Mouse (Mus musculus) left cerebral cortex, adult 2 months (tissue): ENCODE results near the gene Dazap1. TPM values are rescaled to one million over a fixed set of nuclear protein-coding genes. Genes with fewer than 3 reads are reported as not detected.
"Not testable (repeated sequence)": the region's sequence is repeated elsewhere in the genome, so short reads cannot be mapped to it uniquely, and the experiment has no call there.

Experiments
- DNase-seq, 2 experiments: peaks; one replicate each; pipeline ENCODE4 v3.0.0; 2021 to 2022; ENCODE audit warnings: low spot score in 2 of 2, mixed read lengths in 1 of 2; ENCODE audit errors: extremely low spot score in 1 of 2
- H3K27ac ChIP-seq: fragments of 200-600 bp; 2 replicates; pipeline ENCODE4 v1.8.1; 2022
- H3K4me3 ChIP-seq: fragments of 200-600 bp; 2 replicates; pipeline ENCODE4 v1.8.1; 2022
- CTCF ChIP-seq: fragments of 200-600 bp; IDR thresholded peaks from 2 replicates; pipeline ENCODE4 v1.8.1; 2022; ENCODE audit warnings: antibody characterized with exemption, mild to moderate bottlenecking, moderate library complexity
- intact Hi-C: fragments of 180-260 bp; cut with DNase I; formaldehyde crosslinking; loops from one replicate; pipeline ENCODE4 v1.15.1; 2025
- long read RNA-seq, 2 experiments: library from polyadenylated mRNA; stranded (forward); transcript quantifications; one replicate each; pipeline ENCODE4 v2.0.0; 2021; ENCODE audit warnings: borderline mapping rate in 2 of 2
- total RNA-seq, 2 experiments: library from RNA; stranded (reverse); gene quantifications; 2 replicates each; pipeline ENCODE4 v1.2.3; 2021

Gene Dazap1
- 10 to 100 TPM; 87.4 to 90.3 TPM for total RNA-seq
- long read RNA-seq, experiment 1, transcript Dazap1-203 (12 exons, 2,081 nt): major isoform, 18 of 26 reads
- long read RNA-seq, experiment 1, partial matches to known transcripts: 3 of 26 reads
- long read RNA-seq, experiment 1, other reads (novel, unspliced or antisense): 3 of 26 reads
- long read RNA-seq, experiment 2, transcript Dazap1-203 (12 exons, 2,081 nt): major isoform, 10 of 20 reads
- long read RNA-seq, experiment 2, partial matches to known transcripts: 4 of 20 reads
- long read RNA-seq, experiment 2, other reads (novel, unspliced or antisense): 4 of 20 reads

GRCm38 (mm10) chr10:80260642-80261584 is at the start of gene Dazap1, which contains the start of gene Gamt:
Gene Dazap1, plus strand, starts transcription at chr10:80261486.
Gene Gamt, minus strand, starts transcription at chr10:80261012.
- peak; percentile 86 to 92 for DNase-seq
- Histone ChIP-seq H3K27ac (peak within 1 kb of the TSS; percentile 94), H3K4me3 (peak within 1 kb of the TSS; percentile 52)
- intact Hi-C loops: no loop called here
- no peak for TF ChIP-seq CTCF

GRCm38 (mm10) chr10:80211547-80212103 is 49.7 kb upstream of the Dazap1 start:
- intact Hi-C loops, H3K27ac ChIP-seq, H3K4me3 ChIP-seq, DNase-seq: not testable (repeated sequence)

- no peak overlapping the region for H3K27ac ChIP-seq
These were observed 46.1 kb upstream of the Dazap1 start for GRCm38 (mm10) chr10:80215048-80215772.

GRCm38 (mm10) chr10:80220676-80221075 is 40.6 kb upstream of the Dazap1 start:
- H3K4me3 ChIP-seq: no peak overlapping the region
- no peak overlapping the region for H3K27ac ChIP-seq
- intact Hi-C loops: no loop called here
- no peak for TF ChIP-seq CTCF
- no peak for DNase-seq

More at GRCm38 (mm10) chr10:80215048-80215772, 46.1 kb upstream of the Dazap1 start:
- DNase-seq: no peak
- no peak overlapping the region for H3K4me3 ChIP-seq
- no peak for TF ChIP-seq CTCF
- intact Hi-C loops: no loop called here

- H3K4me3 ChIP-seq, DNase-seq, intact Hi-C loops, H3K27ac ChIP-seq: not testable (repeated sequence)
These were observed 38.1 kb upstream of the Dazap1 start for GRCm38 (mm10) chr10:80223137-80223536.

GRCm38 (mm10) chr10:80226071-80226415 is 35.2 kb upstream of the Dazap1 start:
- TF ChIP-seq CTCF: no peak
- no peak for DNase-seq
- Histone ChIP-seq H3K27ac (peak overlapping the region; percentile 85), H3K4me3 (peak overlapping the region; percentile 84)
- intact Hi-C loops: loop anchor here (2.0 kb wide), 1 partner anchor 19 kb away; no protein-coding TSS in a partner anchor

- intact Hi-C loops: loop anchor here (2.0 kb wide), 1 partner anchor 18 kb away; no protein-coding TSS in a partner anchor
- peak; percentile 98 to 99 for DNase-seq
- H3K27ac ChIP-seq: peak within 1 kb of the TSS; percentile 96
- peak within 1 kb of the TSS; percentile 84 for H3K4me3 ChIP-seq
- peak; percentile 54 for TF ChIP-seq CTCF
These were observed 34.7 kb upstream of the Dazap1 start, which contains the start of gene Mum1 for GRCm38 (mm10) chr10:80226416-80227165. Gene Mum1, plus strand, starts transcription at chr10:80226434.

GRCm38 (mm10) chr10:80227166-80227539 is 34.1 kb upstream of the Dazap1 start:
- Histone ChIP-seq H3K4me3 (peak overlapping the region; percentile 84), H3K27ac (peak overlapping the region; percentile 96)
- DNase-seq: no peak
- TF ChIP-seq CTCF: no peak
- intact Hi-C loops: loop anchor here (2.0 kb wide), 1 partner anchor 18 kb away; no protein-coding TSS in a partner anchor

GRCm38 (mm10) chr10:80227877-80228775 is 33.2 kb upstream of the Dazap1 start:
- Histone ChIP-seq H3K27ac (peak overlapping the region; percentile 96), H3K4me3 (peak overlapping the region; percentile 84)
- TF ChIP-seq CTCF: no peak
- no peak for DNase-seq
- intact Hi-C loops: loop anchor here (2.0 kb wide), 1 partner anchor 17 kb away; no protein-coding TSS in a partner anchor
